Mouse (Mus musculus) thymus, postnatal 14 days (tissue): Measurements from ENCODE around the gene Nat8f2.
A peak's percentile ranks its signal among the peaks of the same experiment; 100 is the strongest.
"Not testable (repeated sequence)": the region's sequence is repeated elsewhere in the genome, so short reads cannot be mapped to it uniquely, and the experiment has no call there.

Experiments
- DNase-seq: peaks from one replicate; pipeline ENCODE4 v3.0.0; 2021

Gene Nat8f2

GRCm38 (mm10) chr6:85869006-85869405, at the start of gene Nat8f2:
Gene Nat8f2, minus strand, starts transcription at chr6:85869158.
- DNase-seq: not testable (repeated sequence)

GRCm38 (mm10) chr6:85918341-85918740, 49.4 kb upstream of the Nat8f2 start:
- not testable (repeated sequence) for DNase-seq

GRCm38 (mm10) chr6:85916596-85916995, 47.6 kb upstream of the Nat8f2 start:
- no peak for DNase-seq

GRCm38 (mm10) chr6:85915539-85916513, 46.9 kb upstream of the Nat8f2 start, which contains the start of gene Nat8f1:
Gene Nat8f1, minus strand, starts transcription at chr6:85915687.
- DNase-seq: peak; percentile 88

GRCm38 (mm10) chr6:85915141-85915538, 46.2 kb upstream of the Nat8f2 start:
- peak; percentile 30 for DNase-seq

GRCm38 (mm10) chr6:85911587-85911986, 42.6 kb upstream of the Nat8f2 start, which contains the start of gene Tprkb:
Gene Tprkb, plus strand, starts transcription at chr6:85911865.
- DNase-seq: no peak

GRCm38 (mm10) chr6:85909704-85910103, 40.7 kb upstream of the Nat8f2 start:
- no peak for DNase-seq

- no peak for DNase-seq
Measured at GRCm38 (mm10) chr6:85908341-85908740, 39.4 kb upstream of the Nat8f2 start.

- not testable (repeated sequence) for DNase-seq
Measured at GRCm38 (mm10) chr6:85906911-85907351, 38.0 kb upstream of the Nat8f2 start.

- peak; percentile 89 for DNase-seq
Measured at GRCm38 (mm10) chr6:85904642-85905061, 35.7 kb upstream of the Nat8f2 start, which contains the start of gene Nat8f4. Gene Nat8f4, minus strand, starts transcription at chr6:85904884.

GRCm38 (mm10) chr6:85902303-85902702, 33.3 kb upstream of the Nat8f2 start:
- no peak for DNase-seq

- DNase-seq: not testable (repeated sequence)
Measured at GRCm38 (mm10) chr6:85898596-85899475, 29.9 kb upstream of the Nat8f2 start.

GRCm38 (mm10) chr6:85895061-85895648, 26.2 kb upstream of the Nat8f2 start:
- DNase-seq: peak; percentile 28

GRCm38 (mm10) chr6:85888961-85889360, 20.0 kb upstream of the Nat8f2 start:
- DNase-seq: no peak

- no peak for DNase-seq
Measured at GRCm38 (mm10) chr6:85884311-85884710, 15.4 kb upstream of the Nat8f2 start.

GRCm38 (mm10) chr6:85883246-85883645, 14.3 kb upstream of the Nat8f2 start:
- not testable (repeated sequence) for DNase-seq

- no peak for DNase-seq
Measured at GRCm38 (mm10) chr6:85867726-85868690, 950 bp downstream of the Nat8f2 start.

- DNase-seq: not testable (repeated sequence)
Measured at GRCm38 (mm10) chr6:85866995-85867394, 2.0 kb downstream of the Nat8f2 start.

GRCm38 (mm10) chr6:85866166-85866565, 2.8 kb downstream of the Nat8f2 start:
- not testable (repeated sequence) for DNase-seq

- DNase-seq: not testable (repeated sequence)
Measured at GRCm38 (mm10) chr6:85864900-85865639, 3.9 kb downstream of the Nat8f2 start.
